Mouse (Mus musculus) lung, adult 2 months (tissue): ENCODE data around the gene Gpr26.

ENCODE experiments used
- CTCF ChIP-seq: fragments of 200-500 bp; IDR thresholded peaks from 2 replicates; pipeline ENCODE4 v1.5.1; 2011; ENCODE audit warnings: mild to moderate bottlenecking, low read length, control low read depth; ENCODE audit not compliant: insufficient read depth
- POLR2A ChIP-seq: fragments of 200-500 bp; IDR thresholded peaks from 2 replicates; pipeline ENCODE4 v1.6.1; 2011; ENCODE audit warnings: low read depth, mild to moderate bottlenecking, control low read depth, low read length, borderline replicate concordance; ENCODE audit errors: extremely low read depth

GRCm38 (mm10) chr7:131978609-131979008 lies 12.3 kb downstream of the Gpr26 start:
- TF ChIP-seq CTCF (no peak), POLR2A (no peak)
